Mouse (Mus musculus) cerebellum, adult 18-20 months (tissue): ENCODE measurements around the gene Casd1.
"Not testable (repeated sequence)": the region's sequence is repeated elsewhere in the genome, so short reads cannot be mapped to it uniquely, and the experiment has no call there.

ENCODE experiments used
- DNase-seq, 2 experiments: peaks; one replicate each; pipeline ENCODE4 v3.0.0; 2021

Gene Casd1

DNA sequence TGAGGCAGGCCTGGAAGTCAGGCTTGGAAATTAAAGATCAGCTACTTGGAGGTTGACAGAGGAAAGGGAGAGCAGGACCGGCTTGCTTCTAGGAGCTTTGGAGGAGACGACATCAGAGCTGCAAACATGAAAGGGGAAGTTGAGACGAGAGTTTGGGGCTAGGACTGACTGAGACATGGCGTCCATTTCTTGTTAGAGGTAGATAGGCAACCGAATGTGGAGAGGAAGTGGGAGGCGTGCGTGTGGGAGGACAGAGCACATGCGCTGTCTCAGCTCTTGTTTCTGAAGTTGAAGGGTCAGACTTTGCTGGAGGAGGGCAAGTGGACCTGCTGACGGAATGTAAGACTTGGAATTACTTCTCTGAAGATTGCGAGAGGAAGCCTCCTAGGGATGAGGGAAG, 17.3 kb downstream of the Casd1 start:
- DNase-seq: no peak

DNA sequence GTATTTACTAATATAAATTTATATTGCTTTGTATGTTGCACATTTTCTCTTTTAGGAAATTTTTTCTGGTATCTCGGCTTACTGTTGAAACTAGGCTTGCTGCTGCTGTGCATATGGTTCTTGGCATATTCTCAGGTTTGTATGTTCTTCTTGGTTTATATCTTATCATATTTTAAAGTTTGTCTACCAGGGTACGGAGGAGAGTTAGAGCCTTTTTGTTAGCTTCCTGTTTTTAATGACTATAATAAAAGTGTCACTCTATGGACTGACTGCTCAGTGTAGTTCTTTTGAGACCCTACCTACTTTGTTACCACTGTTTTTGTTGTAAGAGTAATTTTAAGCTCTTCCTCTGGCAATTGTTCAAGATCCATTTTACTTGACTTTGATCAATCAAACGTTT, 30.8 kb downstream of the Casd1 start:
- no peak for DNase-seq

DNA sequence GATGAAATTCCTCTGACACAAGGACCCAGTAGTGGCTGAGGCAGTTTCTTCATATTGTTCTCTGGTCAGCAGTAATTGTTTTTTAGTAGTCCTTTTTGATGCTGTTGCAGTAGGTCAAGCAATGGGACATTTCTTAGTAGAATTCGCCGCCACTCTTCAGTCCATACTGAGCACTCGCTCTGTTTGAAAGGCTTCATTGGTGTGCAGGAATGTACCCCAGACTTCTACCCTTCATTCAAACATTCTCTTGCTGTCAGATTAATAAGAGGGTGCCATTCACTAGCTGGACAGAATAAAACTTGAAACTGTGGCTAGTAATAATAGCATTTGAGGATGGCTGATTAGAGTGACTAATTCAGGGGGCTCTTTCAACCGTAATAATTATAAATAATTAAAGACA, 32.5 kb downstream of the Casd1 start:
- DNase-seq: no peak

GRCm38 (mm10) chr6:4634804-4635203, 34.2 kb downstream of the Casd1 start:
- DNase-seq: no peak

DNA sequence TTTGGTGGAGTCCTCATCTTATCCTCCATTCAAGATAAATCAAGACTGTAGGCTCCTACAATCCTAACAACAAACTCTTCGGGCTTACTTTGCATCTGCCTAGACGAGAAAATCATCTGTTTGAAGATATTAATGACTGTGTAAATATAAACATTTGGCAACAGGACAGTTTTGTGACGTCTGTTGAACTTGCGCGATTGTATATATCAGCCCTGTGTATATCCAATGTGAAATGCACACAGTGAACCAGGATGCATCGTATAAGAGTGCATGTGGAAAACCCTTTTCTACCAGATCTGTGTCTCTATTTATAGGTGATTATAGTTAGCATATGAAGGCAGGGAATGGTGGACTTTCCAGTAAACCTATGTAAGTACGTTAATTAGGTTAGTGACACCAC, 41.4 kb downstream of the Casd1 start:
- no peak for DNase-seq

DNA sequence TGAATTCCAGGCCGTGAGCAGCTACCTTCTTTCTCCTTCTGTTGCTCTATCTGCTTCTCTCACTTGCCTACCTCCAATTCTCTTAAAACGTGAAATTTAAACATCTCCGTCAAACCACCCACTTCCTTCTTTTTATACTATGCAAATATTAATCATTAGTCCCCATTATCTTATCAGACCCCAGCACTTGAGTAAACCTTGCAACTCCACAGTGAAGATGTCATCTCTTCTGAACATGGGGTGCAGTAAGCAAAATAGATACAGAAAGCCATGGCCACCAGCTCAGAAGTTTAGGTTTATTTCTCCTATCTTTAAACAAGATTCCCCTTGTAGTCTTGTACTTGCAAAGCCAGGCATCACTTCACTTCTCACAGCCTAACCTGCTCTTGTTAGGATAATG, 46.7 kb downstream of the Casd1 start:
- DNase-seq: no peak

- no peak for DNase-seq
Measured at GRCm38 (mm10) chr6:4652596-4653134, 52.0 kb downstream of the Casd1 start.

DNA sequence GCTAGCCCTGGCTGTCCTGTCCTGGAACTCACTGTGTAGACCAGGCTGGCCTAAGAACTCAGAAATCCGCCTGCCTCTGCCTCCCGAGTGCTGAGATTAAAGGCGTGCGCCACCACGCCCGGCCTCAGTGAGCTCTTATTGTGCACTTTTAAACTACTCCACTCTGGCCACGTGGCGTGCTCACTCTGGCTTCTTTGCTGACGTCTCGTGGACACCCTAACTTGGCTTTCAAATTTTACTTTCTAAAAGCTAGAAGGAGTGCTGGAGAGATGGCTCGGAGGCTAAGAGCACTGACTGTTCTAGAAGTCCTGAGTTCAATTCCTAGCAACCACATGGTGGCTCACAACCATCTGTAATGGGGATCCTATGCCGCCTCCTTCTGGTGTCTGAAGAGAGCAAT, 53.1 kb downstream of the Casd1 start:
- DNase-seq: not testable (repeated sequence)

DNA sequence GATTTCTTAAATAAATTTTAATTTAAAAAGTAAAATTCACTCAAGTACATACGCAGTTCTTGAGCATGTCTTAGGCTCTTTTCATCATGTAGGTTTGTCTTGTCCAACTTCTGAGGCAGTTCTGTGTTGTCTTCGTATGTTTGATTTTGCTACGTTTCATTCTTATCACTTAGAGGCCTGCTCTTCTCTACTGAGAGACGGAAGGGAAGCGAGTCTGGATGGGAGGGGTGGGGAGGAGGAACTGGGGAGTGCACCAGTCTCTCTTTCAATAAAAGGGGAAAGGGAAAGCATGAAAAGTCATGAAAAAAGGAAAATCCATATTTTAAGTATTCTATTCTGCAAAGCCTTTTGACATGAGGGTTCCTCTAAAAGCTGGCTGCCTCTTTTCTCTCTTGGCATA, 54.8 kb downstream of the Casd1 start:
- no peak for DNase-seq

GRCm38 (mm10) chr6:4655924-4656323, 55.3 kb downstream of the Casd1 start:
- no peak for DNase-seq

DNA sequence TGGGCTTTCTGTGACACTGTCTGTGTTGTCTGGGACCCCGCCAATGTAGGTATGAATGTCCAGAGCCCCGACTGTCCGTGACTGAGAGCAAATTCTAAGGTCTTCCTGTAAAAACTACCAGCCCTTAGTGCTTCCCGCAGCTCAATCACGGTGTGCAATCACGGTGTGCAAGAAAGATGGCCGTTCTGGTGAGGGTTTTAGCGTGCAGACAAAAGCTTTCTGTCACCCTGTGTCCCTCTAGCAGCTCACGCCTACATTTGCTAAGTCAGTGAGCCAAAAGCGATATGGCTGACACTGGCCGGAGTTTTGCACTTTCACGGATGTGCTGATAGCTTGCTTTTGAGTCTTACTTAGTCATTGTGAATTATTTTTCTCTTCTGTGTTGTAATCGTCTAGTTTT, 58.2 kb downstream of the Casd1 start:
- no peak for DNase-seq

- no peak for DNase-seq
Measured at GRCm38 (mm10) chr6:4663516-4663915, 62.9 kb downstream of the Casd1 start.

DNA sequence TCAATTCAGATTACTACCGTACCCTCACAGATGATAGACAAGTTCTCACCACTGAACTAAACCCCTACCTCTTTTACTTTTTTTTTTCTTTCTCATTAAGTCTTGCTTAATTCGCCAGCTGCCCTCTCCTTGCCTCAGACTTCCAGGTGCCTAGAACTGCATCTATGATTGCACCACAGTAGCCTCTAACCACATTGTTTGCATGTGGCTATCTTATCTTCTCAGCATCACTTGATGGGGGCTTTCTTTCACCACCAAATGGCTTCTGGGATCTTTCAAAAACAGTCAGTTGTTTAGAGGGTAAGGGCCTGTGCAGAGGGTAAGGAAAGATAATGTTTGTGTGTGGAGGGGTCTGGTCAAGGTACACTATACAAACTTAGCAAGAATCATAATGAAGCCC, 63.7 kb downstream of the Casd1 start:
- no peak for DNase-seq

DNA sequence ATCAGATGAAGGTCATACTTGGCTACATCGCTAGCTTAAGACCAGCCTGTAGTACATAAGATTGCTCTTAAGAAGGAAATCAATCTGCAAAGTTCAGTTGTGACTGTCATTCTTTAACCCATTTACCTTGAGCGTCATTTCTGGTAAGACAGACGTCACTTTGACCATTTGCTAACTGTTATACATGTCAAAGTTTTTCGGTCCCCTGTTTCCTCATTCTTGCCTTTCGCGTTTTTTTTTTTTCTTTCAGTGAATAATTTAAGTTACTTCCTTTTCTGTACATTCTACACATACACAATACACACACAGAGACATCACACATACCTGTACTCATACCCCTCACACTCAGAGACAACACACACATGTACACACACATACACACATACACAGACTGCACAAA, 64.5 kb downstream of the Casd1 start:
- no peak for DNase-seq

DNA sequence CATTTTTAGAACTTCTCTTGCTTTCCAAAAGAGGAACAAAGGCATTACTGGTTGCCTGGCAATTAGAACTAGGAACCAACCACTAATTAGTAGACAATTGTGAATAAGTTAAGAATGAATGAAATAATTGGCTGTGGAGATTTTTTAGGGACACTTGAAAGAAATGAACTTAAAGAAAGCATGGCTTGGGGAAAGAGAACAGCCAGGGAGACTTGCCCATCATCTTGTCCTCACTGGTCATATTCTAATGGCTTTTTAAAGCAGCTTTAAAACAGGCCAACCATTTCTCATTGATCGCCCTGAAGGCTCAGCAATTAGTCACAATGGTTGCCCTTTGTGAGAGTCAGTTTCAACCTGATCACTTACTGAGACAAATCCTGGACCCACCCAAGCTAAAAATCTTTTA, 76.7 kb downstream of the Casd1 start:
- no peak for DNase-seq

GRCm38 (mm10) chr6:4679981-4680380, 79.3 kb downstream of the Casd1 start:
- DNase-seq: no peak

DNA sequence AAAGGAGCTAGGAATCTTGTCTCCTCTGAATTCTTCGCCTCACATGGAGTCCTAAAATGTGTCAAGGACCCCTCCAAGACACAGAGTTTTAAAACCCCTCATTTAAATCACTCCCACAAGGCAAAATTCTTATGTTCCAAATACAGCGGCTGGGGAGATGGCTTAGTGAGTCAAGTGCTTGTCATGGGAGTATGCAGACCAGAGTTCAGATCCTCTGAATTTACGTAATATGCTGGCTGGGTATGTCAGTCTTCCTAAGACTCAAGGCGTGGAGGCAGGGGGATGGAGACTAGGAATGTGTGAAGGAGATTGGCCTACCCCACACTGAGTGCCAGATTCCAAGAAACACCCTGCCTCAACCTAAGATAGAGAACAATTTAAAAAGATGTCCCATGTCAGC, 79.9 kb downstream of the Casd1 start:
- no peak for DNase-seq

GRCm38 (mm10) chr6:4684706-4685340, 84.2 kb downstream of the Casd1 start:
- no peak for DNase-seq

- no peak for DNase-seq
Measured at GRCm38 (mm10) chr6:4690438-4690837, 89.8 kb downstream of the Casd1 start.
